Mouse (Mus musculus) cerebellum, postnatal 14 days (tissue): ENCODE data around the gene Ifnb1.
"Not testable (repeated sequence)": the region's sequence is repeated elsewhere in the genome, so short reads cannot be mapped to it uniquely, and the experiment has no call there.

ENCODE experiments used
- DNase-seq, 2 experiments: peaks; one replicate each; pipeline ENCODE4 v3.0.0; 2021; ENCODE audit warnings: mixed read lengths in 2 of 2

Gene Ifnb1

DNA sequence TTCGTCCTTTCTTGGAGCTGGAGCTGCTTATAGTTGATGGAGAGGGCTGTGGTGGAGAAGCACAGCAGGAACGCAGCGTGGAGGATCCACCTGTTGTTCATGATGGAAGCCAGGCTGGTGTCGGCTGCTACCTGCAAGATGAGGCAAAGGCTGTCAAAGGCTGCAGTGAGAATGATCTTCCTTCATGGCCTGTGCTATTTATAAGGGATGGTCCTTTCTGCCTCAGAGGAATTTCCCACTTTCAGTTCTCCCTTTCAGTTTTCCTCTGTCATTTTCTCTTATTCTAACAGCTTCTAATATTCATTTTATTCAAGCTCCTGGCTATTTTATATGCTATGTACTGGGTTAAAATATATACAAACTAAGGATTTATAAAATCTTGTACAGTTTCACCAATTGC, at the start of gene Ifnb1:
Ifnb1 (minus strand) TSS at position 101 of the 400 bp plus-strand sequence.
- no peak for DNase-seq

DNA sequence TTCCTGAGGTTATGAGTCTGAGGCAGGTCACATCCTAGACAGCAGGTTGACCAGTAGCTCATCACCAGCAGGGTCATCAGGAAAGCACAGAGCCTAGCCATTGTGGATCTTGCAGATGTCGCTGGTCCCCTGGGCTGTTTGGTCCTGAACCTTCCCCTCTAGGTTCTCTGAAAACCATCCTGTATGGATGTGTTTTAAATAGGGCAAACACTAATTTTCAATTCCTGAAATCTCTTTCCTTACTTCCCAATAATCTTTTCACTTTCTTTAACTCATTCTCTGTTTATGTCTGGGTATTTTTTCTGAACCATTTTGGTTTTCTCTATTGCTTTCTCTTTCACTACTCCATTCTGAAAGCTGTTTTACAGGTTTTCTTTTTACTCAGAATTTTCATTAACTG, 49.1 kb upstream of the Ifnb1 start, which contains the start of gene Ifna14:
Ifna14 (minus strand) TSS at position 101 of the 400 bp plus-strand sequence.
- no peak for DNase-seq

- DNase-seq, result peak; percentile 36 to 77
These were observed 39.2 kb upstream of the Ifnb1 start for GRCm38 (mm10) chr4:88561791-88562190.

DNA sequence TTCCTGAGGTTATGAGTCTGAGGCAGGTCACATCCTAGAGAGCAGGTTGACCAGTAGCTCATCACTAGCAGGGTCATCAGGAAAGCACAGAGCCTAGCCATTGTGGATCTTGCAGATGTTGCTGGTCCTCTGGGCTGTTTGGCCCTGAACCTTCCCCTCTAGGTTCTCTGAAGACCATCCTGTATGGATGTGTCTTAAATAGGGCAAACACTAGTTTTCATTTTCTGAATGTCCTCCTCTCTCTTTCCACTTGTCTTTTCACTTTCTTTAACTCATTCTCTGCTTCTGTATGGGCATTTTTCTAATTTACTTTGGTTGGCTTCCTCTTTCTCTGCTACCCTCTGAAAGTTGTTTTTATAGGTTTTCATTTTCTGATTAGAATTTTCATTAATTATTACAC, 35.6 kb upstream of the Ifnb1 start, which contains the start of gene Ifna15:
Ifna15 (minus strand) TSS at position 101 of the 400 bp plus-strand sequence.
- DNase-seq, result not testable (repeated sequence)

GRCm38 (mm10) chr4:88550161-88550945, 27.8 kb upstream of the Ifnb1 start:
- peak; percentile 74 to 76 for DNase-seq

DNA sequence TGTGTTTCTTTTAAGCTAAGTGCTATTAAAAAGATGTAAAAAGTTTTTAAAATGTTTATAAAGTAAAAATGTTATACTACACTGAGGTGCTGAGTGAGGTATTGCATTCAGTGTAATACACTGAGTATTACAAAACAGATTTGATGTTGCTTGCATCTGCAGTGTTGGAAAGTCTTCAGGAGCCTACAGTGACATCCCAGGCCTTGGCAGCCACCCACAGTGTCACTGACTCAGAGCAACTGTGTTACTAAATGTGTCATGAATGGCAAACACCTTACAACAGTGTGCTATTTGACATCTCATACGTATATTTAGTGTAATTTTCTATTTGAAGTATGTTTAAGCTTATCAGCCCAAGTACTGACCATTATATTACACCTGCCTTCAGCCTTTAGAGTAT, 25.4 kb upstream of the Ifnb1 start:
- peak; percentile 66 to 84 for DNase-seq

GRCm38 (mm10) chr4:88543649-88544234, 21.2 kb upstream of the Ifnb1 start:
- peak in 1 of 2 experiments; percentile 70 for DNase-seq

GRCm38 (mm10) chr4:88537328-88537727, 14.8 kb upstream of the Ifnb1 start:
- no peak for DNase-seq

DNA sequence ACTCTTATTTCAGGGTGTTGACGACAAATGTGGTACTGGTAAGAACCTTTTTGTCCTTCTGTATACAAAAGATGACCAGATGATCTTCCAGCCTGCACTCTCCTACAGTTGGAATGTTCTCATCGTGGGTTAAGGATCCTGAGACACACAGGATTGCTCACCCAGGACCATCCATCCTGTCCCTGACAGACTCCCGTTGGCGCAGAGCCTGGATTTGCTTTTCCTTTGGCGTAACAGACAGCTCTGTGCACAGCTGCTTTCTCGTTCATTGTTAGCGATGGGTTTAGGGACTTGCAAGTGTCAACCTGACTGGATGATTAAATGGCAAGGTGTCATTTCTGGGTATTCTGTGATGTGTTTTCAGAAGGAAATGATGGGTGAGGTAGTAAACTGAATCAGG, 14.1 kb upstream of the Ifnb1 start:
- peak in 1 of 2 experiments; percentile 19 for DNase-seq

- DNase-seq, result no peak
These were observed 13.2 kb upstream of the Ifnb1 start for GRCm38 (mm10) chr4:88535742-88536141.

- peak; percentile 65 to 78 for DNase-seq
These were observed 12.3 kb upstream of the Ifnb1 start for GRCm38 (mm10) chr4:88534903-88535302.

DNA sequence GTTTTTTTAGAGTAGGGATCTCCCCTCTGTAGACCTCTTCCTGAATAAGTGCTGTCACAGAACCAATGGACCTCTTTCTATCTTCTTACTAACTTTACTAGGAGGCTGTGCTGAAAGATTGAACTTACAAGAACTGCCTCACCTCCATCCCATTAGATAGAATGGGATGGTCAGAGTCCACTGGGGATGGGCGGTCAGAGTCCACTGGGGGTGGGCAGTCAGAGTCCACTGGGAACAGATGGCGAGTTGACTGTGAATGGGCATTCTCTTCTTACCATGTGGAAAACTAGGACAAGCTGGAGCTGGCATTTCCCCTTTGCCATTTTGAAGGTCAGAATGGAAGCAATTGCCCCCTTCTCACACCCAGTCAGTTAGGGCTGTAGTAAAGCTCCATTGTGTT, 10.9 kb upstream of the Ifnb1 start:
- no peak for DNase-seq

GRCm38 (mm10) chr4:88530892-88531291, 8.3 kb upstream of the Ifnb1 start:
- DNase-seq, result no peak

- DNase-seq, result no peak
These were observed 7.7 kb upstream of the Ifnb1 start for GRCm38 (mm10) chr4:88530271-88530670.

DNA sequence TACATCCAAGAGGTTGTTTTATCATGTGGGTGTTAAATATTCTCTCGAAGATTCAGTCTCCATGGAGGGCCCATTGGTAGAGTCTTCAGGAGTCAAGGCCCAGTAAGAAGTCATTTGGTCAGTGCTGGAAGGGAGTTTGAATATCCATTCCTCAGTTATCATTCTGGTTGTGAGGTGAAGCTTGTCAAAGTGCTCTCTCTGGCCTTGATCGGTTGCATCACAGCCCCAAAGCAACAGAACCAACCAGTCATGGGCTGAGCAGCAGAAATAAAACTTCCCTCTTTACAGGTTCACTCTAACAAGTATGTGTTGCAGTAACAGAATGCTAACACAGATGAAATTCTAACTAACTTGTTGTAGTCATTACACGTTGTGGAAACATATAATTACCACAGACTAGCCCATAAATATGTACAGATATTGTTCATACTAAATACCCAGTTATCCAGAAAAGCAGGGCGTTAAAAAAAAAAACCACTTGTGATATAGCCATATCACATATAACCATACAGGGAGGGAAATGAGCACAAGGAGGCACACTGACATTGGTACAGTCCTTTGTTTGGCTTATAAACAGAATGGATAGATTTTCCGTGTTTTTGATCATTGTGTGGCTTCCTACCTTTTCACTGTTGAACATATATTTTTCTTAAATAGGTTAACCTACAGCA, 3.9 kb upstream of the Ifnb1 start:
- no peak for DNase-seq

- DNase-seq, result no peak
These were observed 2.8 kb upstream of the Ifnb1 start for GRCm38 (mm10) chr4:88525393-88525792.

GRCm38 (mm10) chr4:88523241-88523640, 667 bp upstream of the Ifnb1 start:
- DNase-seq, result peak; percentile 41 to 44

DNA sequence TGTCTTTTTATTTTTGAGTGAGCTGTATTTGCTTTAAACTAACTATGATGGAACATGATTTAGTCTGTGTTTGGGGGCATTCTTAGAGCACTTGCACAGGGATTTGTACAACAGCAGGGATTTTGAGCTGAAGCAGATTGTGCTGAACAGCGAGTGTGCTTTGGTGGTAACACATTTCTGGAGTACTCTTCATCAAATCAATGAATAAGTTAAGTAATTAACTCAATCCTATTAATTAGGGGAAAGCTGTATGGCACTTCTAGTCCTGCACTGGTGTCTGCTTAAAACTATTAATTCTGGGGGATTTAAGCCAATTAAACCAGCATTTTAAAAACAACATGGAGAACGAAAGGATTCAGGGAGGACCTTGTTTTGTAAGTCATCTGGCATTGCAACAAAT, 4.6 kb downstream of the Ifnb1 start:
- DNase-seq, result no peak

DNA sequence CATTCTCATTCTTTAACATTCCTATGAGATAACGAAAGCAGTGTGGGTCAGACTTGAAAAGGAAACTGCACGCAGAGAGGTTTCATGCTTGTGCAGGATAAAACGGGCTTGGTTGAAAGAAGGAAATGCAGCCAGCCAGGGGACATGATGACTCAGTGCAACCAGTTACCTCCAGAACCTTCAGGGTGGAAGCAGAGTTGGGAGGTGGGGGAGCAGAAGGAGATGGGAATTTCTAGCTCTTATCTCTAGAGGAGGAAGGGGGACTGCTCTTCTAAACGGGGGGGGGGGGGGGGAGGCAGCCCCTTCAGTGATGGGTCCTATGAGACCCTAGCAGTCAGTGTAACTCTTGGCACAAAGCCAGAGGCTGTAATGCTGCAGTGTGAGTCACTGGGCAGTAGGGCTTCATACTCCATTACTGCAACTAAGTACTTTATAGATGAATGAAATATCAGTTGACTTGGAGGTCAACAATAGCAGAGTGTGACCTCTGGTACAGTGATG, 6.8 kb downstream of the Ifnb1 start:
- no peak for DNase-seq

- no peak for DNase-seq
These were observed 7.3 kb downstream of the Ifnb1 start for GRCm38 (mm10) chr4:88515250-88515649.

GRCm38 (mm10) chr4:88514403-88514802, 8.2 kb downstream of the Ifnb1 start:
- peak; percentile 45 to 64 for DNase-seq

DNA sequence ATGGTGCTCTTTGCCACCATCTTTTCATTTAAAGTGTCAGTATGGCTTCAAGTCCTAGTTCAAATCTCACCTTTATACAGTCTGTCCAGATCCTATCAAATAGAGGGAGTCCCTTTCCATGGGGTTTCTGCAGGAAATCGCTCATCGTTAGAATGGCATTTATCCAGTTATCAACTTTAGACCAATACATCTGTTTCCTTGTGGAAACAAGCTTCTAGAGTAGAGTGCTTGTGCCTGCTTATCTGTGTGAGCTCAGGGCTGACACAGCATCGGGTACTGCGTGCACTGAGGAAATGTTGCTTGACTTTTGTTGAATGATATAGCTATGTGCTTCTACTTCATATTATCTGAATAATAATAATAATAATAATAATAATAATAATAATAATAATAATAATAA, 8.8 kb downstream of the Ifnb1 start:
- DNase-seq, result no peak

- no peak for DNase-seq
These were observed 18.8 kb downstream of the Ifnb1 start for GRCm38 (mm10) chr4:88503753-88504152.
